Mouse (Mus musculus) limb, embryonic 15.5 days (tissue): ENCODE data around the gene Tnk2. TPM values are rescaled to one million over a fixed set of nuclear protein-coding genes. Genes with fewer than 3 reads are reported as not detected.

Experiments used
- ATAC-seq: fragments of 200-750 bp; cut with Nextera tagmentation; 2 replicates; pipeline ENCODE4 v1.8.0; 2017; ENCODE audit warnings: low read depth, moderate TSS enrichment; ENCODE audit not compliant: insufficient number of reproducible peaks, low FRiP score, low TSS enrichment
- H3K27ac ChIP-seq: fragments of 300-500 bp; sonication (generic); 2 replicates; pipeline ENCODE4 v1.5.1; 2015; ENCODE audit warnings: moderate library complexity, mild to moderate bottlenecking, inconsistent platforms
- H3K27me3 ChIP-seq: fragments of 300-500 bp; sonication (generic); 2 replicates; pipeline ENCODE4 v1.6.1; 2015; ENCODE audit warnings: inconsistent platforms
- H3K36me3 ChIP-seq: fragments of 300-500 bp; sonication (generic); 2 replicates; pipeline ENCODE4 v1.6.1; 2015; ENCODE audit warnings: inconsistent platforms
- H3K4me1 ChIP-seq: fragments of 300-500 bp; sonication (generic); 2 replicates; pipeline ENCODE4 v1.6.1; 2015; ENCODE audit warnings: inconsistent platforms
- H3K4me2 ChIP-seq: fragments of 300-500 bp; sonication (generic); 2 replicates; pipeline ENCODE4 v1.6.1; 2015; ENCODE audit warnings: mild to moderate bottlenecking, inconsistent platforms
- H3K4me3 ChIP-seq: fragments of 300-500 bp; sonication (generic); 2 replicates; pipeline ENCODE4 v1.5.1; 2015; ENCODE audit warnings: mild to moderate bottlenecking, inconsistent platforms
- H3K9ac ChIP-seq: fragments of 300-500 bp; sonication (generic); 2 replicates; pipeline ENCODE4 v1.6.1; 2015; ENCODE audit warnings: inconsistent platforms
- H3K9me3 ChIP-seq: fragments of 300-500 bp; sonication (generic); 2 replicates; pipeline ENCODE4 v1.6.1; 2016; ENCODE audit warnings: inconsistent platforms
- WGBS: fragments of 180-500 bp; shearing (Covaris S2); methylation state at CpG from one replicate; pipeline ENCODE4 v1.1.7; 2015; 5-methylcytosine and 5-hydroxymethylcytosine counted together
- polyA plus RNA-seq: library from polyadenylated mRNA; unstranded; fragments of >200 nt; fragmentation: Nextera tagmentation; extraction: Ambion mirVana; gene quantifications from 2 replicates; pipeline ENCODE4 v1.2.1, GENCODE M21; 2015

The Tnk2 gene
- polyA plus RNA-seq, 1 experiment from 2014 or later, result 13.9 TPM

- Histone ChIP-seq H3K4me1 (peaks cover 15% of the 10 kb centered on the region), H3K36me3 (peaks cover 8% of the 10 kb centered on the region), H3K27me3 (no peaks in the 10 kb centered on the region), H3K4me3 (no peak overlapping the region), H3K4me2 (no peak overlapping the region), H3K9ac (no peak overlapping the region), H3K9me3 (no peaks in the 10 kb centered on the region), H3K27ac (no peak overlapping the region)
- WGBS, result 76% methylated on average over 5 of the region's 5 CpGs
- ATAC-seq, result no peak
Observed at GRCm38 (mm10) chr16:32650974-32651618, 7.4 kb downstream of the Tnk2 start.

DNA sequence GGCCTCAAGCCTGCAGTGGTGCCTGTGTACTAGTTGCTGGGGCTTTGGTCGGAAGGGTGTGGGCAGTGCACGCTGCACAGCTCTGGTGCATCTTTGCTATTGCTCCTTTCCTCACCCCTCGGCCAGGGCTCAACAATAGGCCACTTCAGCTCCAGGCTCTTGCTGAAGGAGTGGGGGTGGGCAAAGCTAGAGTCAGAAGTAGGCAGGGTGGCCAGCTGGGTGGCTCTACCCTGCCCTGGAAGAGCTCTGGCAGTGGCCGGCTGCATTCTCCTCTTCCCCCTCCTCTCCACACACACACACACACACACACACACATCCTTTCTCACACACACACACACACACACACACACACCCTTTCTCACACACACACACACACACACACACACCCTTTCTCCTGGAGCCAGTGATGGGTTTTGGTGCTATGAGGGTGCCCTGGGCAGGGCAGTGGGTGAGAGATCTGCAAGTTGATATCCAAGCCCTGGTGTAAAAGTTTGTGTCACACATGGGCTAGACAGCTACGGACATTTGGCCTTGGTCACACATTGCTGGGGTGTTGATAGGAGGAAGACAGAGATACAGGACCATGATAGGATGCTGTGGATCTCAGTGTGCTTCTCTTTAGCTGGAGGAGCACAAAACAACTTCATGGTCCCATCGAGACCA lies 10.5 kb downstream of the Tnk2 start:
- Histone ChIP-seq H3K4me3 (no peak overlapping the region), H3K4me1 (peaks cover 35% of the 10 kb centered on the region), H3K9me3 (no peaks in the 10 kb centered on the region), H3K27me3 (no peaks in the 10 kb centered on the region), H3K36me3 (peaks cover 8% of the 10 kb centered on the region), H3K4me2 (no peak overlapping the region), H3K27ac (no peak overlapping the region), H3K9ac (no peak overlapping the region)
- 82% methylated on average over 6 of the region's 6 CpGs for WGBS
- no peak for ATAC-seq

DNA sequence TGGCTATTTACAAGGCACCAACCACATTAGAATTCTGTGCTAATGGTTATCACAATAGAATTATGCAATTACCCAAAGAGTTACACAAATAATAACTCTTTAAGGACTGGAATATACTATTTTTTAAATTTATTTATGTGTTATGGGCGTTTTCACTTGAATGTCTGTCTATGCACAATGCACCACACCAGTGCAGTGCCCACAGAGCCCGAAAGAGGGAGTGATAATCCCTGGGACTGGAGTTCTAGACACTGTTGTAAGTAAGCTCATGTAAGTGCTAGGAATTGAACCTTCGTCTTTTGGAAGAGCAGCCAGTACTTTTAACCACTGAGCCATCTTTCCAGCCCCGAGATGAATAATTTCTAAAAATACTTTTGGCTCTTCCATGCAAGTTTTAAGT lies 11.9 kb downstream of the Tnk2 start:
- no peak overlapping the region for H3K9ac ChIP-seq
- peaks cover 8% of the 10 kb centered on the region for H3K36me3 ChIP-seq
- no peak overlapping the region for H3K4me2 ChIP-seq
- ATAC-seq, result no peak
- no peaks in the 10 kb centered on the region for H3K9me3 ChIP-seq
- H3K27me3 ChIP-seq, result no peaks in the 10 kb centered on the region
- H3K4me1 ChIP-seq, result peaks cover 49% of the 10 kb centered on the region
- 84% methylated on average over 4 of the region's 4 CpGs for WGBS
- H3K4me3 ChIP-seq, result no peak overlapping the region
- no peak overlapping the region for H3K27ac ChIP-seq

GRCm38 (mm10) chr16:32656321-32656720 lies 12.6 kb downstream of the Tnk2 start:
- Histone ChIP-seq H3K4me2 (no peak overlapping the region), H3K27ac (no peak overlapping the region), H3K36me3 (peaks cover 5% of the 10 kb centered on the region), H3K4me1 (peaks cover 53% of the 10 kb centered on the region), H3K9ac (no peak overlapping the region), H3K9me3 (no peaks in the 10 kb centered on the region), H3K4me3 (no peak overlapping the region), H3K27me3 (no peaks in the 10 kb centered on the region)
- 70% methylated on average over 8 of the region's 8 CpGs for WGBS
- ATAC-seq, result no peak

- Histone ChIP-seq H3K4me1 (peaks cover 57% of the 10 kb centered on the region), H3K27ac (peak overlapping the region; percentile 54), H3K4me3 (no peak overlapping the region), H3K4me2 (no peak overlapping the region), H3K9me3 (no peaks in the 10 kb centered on the region), H3K36me3 (peaks cover 3% of the 10 kb centered on the region; the same call in 1 of the 2 replicates), H3K27me3 (no peaks in the 10 kb centered on the region), H3K9ac (no peak overlapping the region)
- 63% methylated on average over 8 of the region's 8 CpGs for WGBS
- ATAC-seq, result no peak
Observed at GRCm38 (mm10) chr16:32656794-32657193, 13.1 kb downstream of the Tnk2 start.

DNA sequence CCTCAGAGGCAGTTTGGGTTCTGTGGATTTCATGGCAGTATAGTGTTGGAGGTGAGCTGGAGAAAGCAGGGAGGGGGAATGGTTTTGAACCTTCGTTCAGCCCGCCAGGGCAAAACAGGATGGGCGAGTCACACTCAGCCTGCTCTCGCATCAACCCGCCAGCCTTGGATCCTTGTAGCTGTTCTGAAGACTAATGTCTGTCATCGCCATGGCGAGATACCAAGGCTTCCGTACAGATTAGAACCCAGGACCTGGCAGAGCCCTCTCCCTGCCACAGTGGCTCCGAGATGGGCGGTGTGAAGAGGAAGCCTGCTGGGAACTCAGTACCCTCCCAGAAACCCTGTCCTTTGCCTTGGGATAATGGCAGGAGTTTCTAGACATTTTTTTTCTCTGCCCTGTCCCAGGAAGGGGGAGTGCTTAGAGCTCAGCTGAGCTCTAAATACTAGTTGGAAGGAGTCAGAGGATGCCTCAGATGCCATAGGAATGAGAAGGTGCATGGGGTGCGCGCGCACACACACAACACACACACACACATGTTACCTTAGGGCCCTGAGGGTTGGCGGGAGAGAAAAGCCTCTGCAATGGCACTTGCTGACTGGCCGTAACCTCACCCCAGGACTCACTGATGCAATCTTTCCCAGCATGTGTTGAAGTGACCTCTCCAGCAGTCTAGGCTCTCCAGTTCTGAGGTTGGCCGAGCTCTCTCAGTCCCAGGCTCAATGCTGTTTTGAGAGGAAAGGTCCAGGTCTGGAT lies 14.0 kb downstream of the Tnk2 start:
- H3K36me3 ChIP-seq, result peaks cover 3% of the 10 kb centered on the region; the same call in 1 of the 2 replicates
- H3K27ac ChIP-seq, result no peak overlapping the region
- H3K4me3 ChIP-seq, result no peak overlapping the region
- H3K9ac ChIP-seq, result no peak overlapping the region
- no peak for ATAC-seq
- no peaks in the 10 kb centered on the region for H3K9me3 ChIP-seq
- H3K4me2 ChIP-seq, result no peak overlapping the region
- 83% methylated on average over 16 of the region's 16 CpGs for WGBS
- peaks cover 64% of the 10 kb centered on the region for H3K4me1 ChIP-seq
- H3K27me3 ChIP-seq, result no peaks in the 10 kb centered on the region

DNA sequence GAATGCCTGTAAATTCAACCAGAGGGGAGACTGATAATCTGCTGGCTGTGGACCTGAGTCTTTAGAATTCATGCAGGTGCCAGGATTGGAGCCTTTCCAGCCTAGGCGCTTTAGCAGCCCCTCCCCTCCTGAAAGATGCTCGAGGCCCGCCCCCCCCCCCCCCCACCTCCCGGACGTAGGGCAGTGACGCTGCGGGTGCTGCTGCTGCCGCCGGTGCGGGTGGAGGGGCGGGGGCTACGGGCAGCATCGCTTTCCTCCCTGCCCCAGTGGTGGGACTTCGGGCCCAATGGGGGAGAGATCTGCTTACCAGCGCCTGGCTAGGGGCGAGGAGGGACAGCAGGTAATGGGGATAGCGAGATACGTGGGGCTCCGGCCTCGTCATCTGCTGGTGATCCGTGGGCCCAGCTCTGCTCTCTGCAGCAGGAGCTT lies 15.1 kb downstream of the Tnk2 start:
- no peak overlapping the region for H3K9ac ChIP-seq
- H3K4me2 ChIP-seq, result peak overlapping the region; percentile 62
- no peak for ATAC-seq
- H3K27me3 ChIP-seq, result no peaks in the 10 kb centered on the region
- H3K9me3 ChIP-seq, result no peaks in the 10 kb centered on the region
- H3K4me1 ChIP-seq, result peaks cover 63% of the 10 kb centered on the region
- peak overlapping the region; percentile 35 for H3K4me3 ChIP-seq
- 2% methylated on average over 16 of the region's 21 CpGs for WGBS
- H3K27ac ChIP-seq, result 0 out of 2 replicates have a peak overlapping the region, but pooled peaks have one; percentile 38
- H3K36me3 ChIP-seq, result peaks cover 8% of the 10 kb centered on the region; the same call in 1 of the 2 replicates

DNA sequence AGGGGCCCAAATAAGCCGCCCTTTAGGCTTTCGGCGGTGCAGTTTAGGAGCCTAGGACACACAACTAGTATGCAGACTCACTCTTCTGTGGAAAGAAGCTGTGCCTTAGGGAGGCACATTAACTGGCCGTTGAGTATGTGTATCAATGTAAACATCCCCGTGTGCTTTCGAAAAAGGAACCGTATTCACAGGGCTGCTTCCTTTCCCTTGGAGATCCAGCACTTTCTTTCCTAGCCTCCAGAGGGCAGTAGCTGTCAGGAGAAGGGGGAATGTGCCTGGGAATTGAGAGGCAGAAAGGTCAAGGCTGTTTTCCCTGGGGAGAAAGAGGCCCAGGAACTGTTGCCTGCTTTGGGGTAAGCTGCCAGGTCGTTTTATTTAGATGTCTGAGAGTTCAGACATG lies 15.7 kb downstream of the Tnk2 start:
- Histone ChIP-seq H3K9ac (no peak overlapping the region), H3K4me2 (peak overlapping the region; percentile 62), H3K4me3 (peak overlapping the region; percentile 35), H3K27me3 (no peaks in the 10 kb centered on the region), H3K36me3 (peaks cover 12% of the 10 kb centered on the region; the same call in 1 of the 2 replicates), H3K9me3 (no peaks in the 10 kb centered on the region), H3K4me1 (peaks cover 59% of the 10 kb centered on the region), H3K27ac (0 out of 2 replicates have a peak overlapping the region, but pooled peaks have one; percentile 71)
- no peak for ATAC-seq
- WGBS, result 17% methylated on average over 8 of the region's 8 CpGs

GRCm38 (mm10) chr16:32660095-32660494 lies 16.4 kb downstream of the Tnk2 start:
- Histone ChIP-seq H3K27ac (peak overlapping the region; percentile 71), H3K9me3 (no peaks in the 10 kb centered on the region), H3K4me1 (peaks cover 59% of the 10 kb centered on the region), H3K36me3 (peaks cover 10% of the 10 kb centered on the region; the same call in 1 of the 2 replicates), H3K27me3 (no peaks in the 10 kb centered on the region), H3K9ac (no peak overlapping the region), H3K4me3 (no peak overlapping the region), H3K4me2 (no peak overlapping the region)
- no peak for ATAC-seq
- WGBS, result 35% methylated on average over 1 of the region's 1 CpGs

- Histone ChIP-seq H3K9me3 (no peaks in the 10 kb centered on the region), H3K27me3 (no peaks in the 10 kb centered on the region), H3K4me3 (no peak overlapping the region), H3K9ac (no peak overlapping the region), H3K36me3 (peaks cover 10% of the 10 kb centered on the region; the same call in 1 of the 2 replicates), H3K27ac (peak overlapping the region; percentile 71), H3K4me2 (peak overlapping the region; percentile 29), H3K4me1 (peaks cover 61% of the 10 kb centered on the region)
- WGBS, result 14% methylated on average over 10 of the region's 10 CpGs
- ATAC-seq, result peak; percentile 40
Observed at GRCm38 (mm10) chr16:32660557-32661321, 17.1 kb downstream of the Tnk2 start.

DNA sequence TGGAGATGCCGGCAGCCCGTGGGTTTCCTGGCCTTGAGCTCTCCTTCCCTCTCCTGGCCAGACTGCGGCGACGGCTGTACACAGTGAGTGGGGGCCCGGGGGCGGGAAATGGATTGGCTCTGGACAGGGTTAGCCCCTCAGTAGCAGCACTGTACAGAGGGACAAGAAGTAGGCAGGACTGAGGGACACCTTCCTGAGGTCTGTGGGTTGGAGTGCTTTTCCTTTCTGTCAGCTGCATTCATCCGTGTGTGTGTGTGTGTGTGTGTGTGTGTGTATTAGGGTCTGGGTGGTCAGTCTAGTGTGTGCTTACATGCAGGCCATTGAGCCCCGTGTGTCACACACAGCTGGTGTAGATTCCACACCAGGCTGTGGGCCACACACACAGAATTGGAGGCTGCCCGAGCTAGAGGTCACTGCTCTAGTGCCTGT lies 17.8 kb downstream of the Tnk2 start:
- H3K4me2 ChIP-seq, result peak overlapping the region; percentile 29

More for the DNA sequence above, 17.8 kb downstream of the Tnk2 start:
- 49% methylated on average over 10 of the region's 10 CpGs for WGBS
- no peaks in the 10 kb centered on the region for H3K9me3 ChIP-seq
- H3K27me3 ChIP-seq, result no peaks in the 10 kb centered on the region
- H3K9ac ChIP-seq, result no peak overlapping the region
- peaks cover 63% of the 10 kb centered on the region for H3K4me1 ChIP-seq
- H3K27ac ChIP-seq, result peak overlapping the region; percentile 71
- H3K36me3 ChIP-seq, result peaks cover 10% of the 10 kb centered on the region; the same call in 1 of the 2 replicates
- no peak for ATAC-seq
- H3K4me3 ChIP-seq, result peak overlapping the region; percentile 3; the same call in 1 of the 2 replicates
